Mouse (Mus musculus) layer of hippocampus, postnatal 25 days (tissue): Measurements from ENCODE around the gene Zfp622. TPM values are rescaled to one million over a fixed set of nuclear protein-coding genes. Genes with fewer than 3 reads are reported as not detected.
A peak's percentile ranks its signal among the peaks of the same experiment; 100 is the strongest.
"Not testable (repeated sequence)": the region's sequence is repeated elsewhere in the genome, so short reads cannot be mapped to it uniquely, and the experiment has no call there.

ENCODE experiments used
- DNase-seq, 2 experiments: peaks; one replicate each; pipeline ENCODE4 v3.0.0; 2022; ENCODE audit warnings: mixed read lengths in 2 of 2, low spot score in 1 of 2; ENCODE audit errors: extremely low spot score in 1 of 2
- total RNA-seq, 2 experiments: library from RNA; stranded (reverse); gene quantifications; 2 replicates each; pipeline ENCODE4 v1.2.3; 2021

The Zfp622 gene
- total RNA-seq, 2 experiments from 2014 or later: 40.4 to 40.5 TPM

- DNase-seq: no peak
Observed at GRCm38 (mm10) chr15:25966220-25966774, 17.9 kb upstream of the Zfp622 start.

DNA sequence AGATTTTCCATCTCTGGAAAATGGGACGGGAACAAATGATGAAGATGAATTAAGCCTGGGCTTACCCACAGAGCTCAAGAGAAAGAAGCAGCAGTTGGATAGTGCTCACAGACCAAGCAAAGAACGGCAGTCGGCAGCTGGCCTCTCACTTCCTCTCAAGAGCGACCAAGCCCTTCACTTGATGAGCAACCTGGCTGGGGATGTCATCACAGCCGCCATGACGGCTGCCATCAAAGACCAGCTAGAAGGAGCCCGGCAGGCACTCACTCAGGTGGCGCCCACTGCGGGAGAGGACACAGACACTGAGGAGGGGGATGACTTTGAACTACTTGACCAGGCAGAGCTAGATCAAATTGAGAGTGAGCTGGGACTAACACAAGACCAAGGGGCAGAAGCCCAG lies 12.6 kb upstream of the Zfp622 start:
- DNase-seq: no peak

GRCm38 (mm10) chr15:25972758-25973157 lies 11.4 kb upstream of the Zfp622 start:
- DNase-seq: no peak

- DNase-seq: no peak
Observed at GRCm38 (mm10) chr15:25974352-25974751, 9.8 kb upstream of the Zfp622 start.

DNA sequence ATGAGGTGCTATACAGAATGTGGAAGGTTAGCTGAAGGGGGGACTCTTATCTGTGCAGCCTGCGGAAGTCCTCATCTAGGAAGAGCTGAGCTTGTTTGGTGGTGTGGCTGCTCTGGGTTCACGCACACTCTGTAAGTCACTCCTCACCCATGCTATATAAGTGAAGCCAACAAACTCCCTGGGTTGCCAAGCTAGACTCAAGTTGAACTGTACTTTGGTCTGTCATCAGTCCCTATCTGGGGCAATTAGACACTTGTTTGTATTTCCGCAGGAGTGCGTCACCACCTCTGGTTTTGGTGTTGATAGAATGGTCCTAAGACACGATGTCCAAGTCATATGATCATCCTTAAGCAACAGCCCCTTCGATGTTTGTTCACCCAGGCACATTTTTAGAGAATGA lies 8.4 kb upstream of the Zfp622 start:
- DNase-seq: no peak

GRCm38 (mm10) chr15:25983614-25984013 lies 552 bp upstream of the Zfp622 start:
- not testable (repeated sequence) for DNase-seq

DNA sequence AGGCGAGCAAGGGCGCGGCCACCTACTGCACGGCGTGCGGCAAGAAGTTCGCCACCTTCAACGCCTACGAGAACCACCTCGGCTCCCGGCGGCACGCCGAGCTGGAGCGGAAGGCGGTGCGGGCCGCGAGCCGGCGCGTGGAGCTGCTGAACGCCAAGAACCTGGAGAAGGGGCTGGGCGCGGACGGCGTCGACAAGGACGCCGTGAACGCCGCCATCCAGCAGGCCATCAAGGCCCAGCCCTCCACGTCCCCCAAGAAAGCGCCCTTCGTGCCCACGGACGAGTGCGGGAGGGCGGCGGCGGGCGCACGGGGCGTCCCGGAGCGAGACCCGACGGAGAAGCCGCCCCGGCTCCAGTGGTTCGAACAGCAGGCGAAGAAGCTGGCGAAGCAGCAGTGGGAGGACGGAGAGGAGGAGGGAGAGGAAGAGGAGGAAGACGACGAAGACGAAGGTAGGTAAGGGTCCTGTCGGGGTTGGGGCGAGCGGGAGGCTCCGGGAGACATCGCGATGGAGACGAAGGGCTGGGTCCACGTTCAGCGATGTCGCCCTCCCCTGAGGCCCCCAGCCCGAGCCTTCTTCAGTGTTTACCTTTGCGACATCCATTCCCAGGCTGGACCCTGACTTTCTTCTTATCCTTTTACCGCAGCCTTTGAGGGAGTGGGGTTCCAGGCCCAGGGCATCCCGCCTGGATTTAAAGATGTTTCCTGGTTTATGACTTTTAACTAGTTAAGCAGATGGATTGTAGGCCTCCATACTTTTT lies 747 bp downstream of the Zfp622 start:
- DNase-seq: no peak

GRCm38 (mm10) chr15:25992992-25993727 lies 9.0 kb downstream of the Zfp622 start:
- DNase-seq: peak in 1 of 2 experiments; percentile 62

DNA sequence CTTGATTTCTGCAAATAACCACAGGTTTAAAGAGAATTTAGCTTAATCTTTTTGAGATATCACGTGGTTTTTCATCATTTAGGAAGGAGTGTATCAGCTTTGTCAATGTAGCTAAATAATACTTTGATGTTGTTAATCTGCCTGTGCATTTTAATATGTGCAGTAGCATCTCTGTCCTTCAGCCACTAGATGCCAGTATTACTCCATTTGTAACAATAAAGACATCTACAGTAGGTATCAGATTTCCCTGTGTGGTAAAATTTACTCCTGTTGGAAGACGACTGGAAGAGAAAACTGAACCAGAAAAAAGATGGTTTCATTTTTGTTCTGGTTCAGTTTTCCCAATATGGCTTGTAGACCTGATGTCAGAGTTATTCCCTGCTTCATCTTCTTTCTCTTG lies 11.4 kb downstream of the Zfp622 start:
- DNase-seq: no peak

- not testable (repeated sequence) for DNase-seq
Observed at GRCm38 (mm10) chr15:25999545-25999944, 15.4 kb downstream of the Zfp622 start.

DNA sequence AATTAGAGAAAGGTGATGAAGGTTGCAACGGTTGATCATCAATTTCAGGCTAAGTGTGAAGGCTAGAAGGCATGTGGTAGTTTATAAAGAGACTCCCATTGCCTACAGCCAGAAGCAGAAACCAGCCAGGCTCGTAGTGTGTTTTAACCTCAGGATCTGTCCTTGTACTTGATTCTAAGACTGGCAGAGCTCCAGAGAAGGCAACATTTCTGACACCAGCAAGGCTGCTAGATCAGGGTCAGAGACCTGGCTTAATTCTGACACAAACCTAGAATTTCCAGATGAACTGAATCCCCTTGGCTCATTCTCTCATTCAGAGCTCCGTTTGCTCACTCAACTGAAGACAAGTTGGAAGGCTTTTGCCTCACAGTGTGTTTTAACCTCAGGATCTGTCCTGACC lies 24.5 kb downstream of the Zfp622 start:
- no peak for DNase-seq

- DNase-seq: no peak
Observed at GRCm38 (mm10) chr15:26012891-26013290, 28.7 kb downstream of the Zfp622 start.

- no peak for DNase-seq
Observed at GRCm38 (mm10) chr15:26015979-26016665, 32.0 kb downstream of the Zfp622 start.

DNA sequence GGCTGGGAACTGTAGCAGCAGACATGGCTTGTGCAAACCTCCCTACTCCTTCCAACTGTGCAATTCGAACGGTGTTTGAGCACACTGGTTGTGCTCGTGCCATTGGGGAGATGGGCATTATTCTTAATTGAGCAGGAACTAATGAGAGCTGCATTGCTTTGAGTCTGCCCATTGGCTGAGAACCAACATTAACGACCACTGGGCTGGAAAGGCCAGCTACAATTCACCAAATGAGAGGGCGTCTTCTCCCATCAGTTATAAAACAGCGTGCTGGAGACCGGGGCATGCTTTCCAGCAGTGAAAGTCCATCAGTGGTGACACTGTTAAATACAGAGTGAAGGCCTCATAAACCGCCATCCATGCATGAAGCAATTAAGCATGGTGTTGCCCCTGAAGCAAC lies 37.6 kb downstream of the Zfp622 start:
- no peak for DNase-seq

GRCm38 (mm10) chr15:26022636-26023035 lies 38.5 kb downstream of the Zfp622 start:
- no peak for DNase-seq

- no peak for DNase-seq
Observed at GRCm38 (mm10) chr15:26031692-26032091, 47.5 kb downstream of the Zfp622 start.

- DNase-seq: no peak
Observed at GRCm38 (mm10) chr15:26040567-26040966, 56.4 kb downstream of the Zfp622 start.

- DNase-seq: no peak
Observed at GRCm38 (mm10) chr15:26041196-26041947, 57.2 kb downstream of the Zfp622 start.
